Mouse (Mus musculus) midbrain, embryonic 14.5 days (tissue): ENCODE results near the gene Kif11. TPM values are rescaled to one million over a fixed set of nuclear protein-coding genes. Genes with fewer than 3 reads are reported as not detected.

Source experiments
- ATAC-seq: fragments of 200-750 bp; cut with Nextera tagmentation; 2 replicates; pipeline ENCODE4 v1.8.0; 2017; ENCODE audit warnings: moderate number of reproducible peaks, moderate library complexity; ENCODE audit not compliant: low FRiP score, low TSS enrichment
- DNase-seq: peaks from one replicate; pipeline ENCODE4 v3.0.0-alpha.2; 2015
- H3K27ac ChIP-seq: fragments of 300-500 bp; sonication (generic); replicated peaks from 2 replicates; pipeline ENCODE4 v1.5.1; 2014; ENCODE audit warnings: mild to moderate bottlenecking, low read depth, low read length, moderate library complexity
- H3K27me3 ChIP-seq: fragments of 300-500 bp; sonication (generic); 2 replicates; pipeline ENCODE4 v1.6.1; 2014; ENCODE audit warnings: low read length, control low read depth, mixed read lengths; ENCODE audit not compliant: control insufficient read depth, insufficient read depth
- H3K36me3 ChIP-seq: fragments of 300-500 bp; sonication (generic); 2 replicates; pipeline ENCODE4 v1.6.1; 2014; ENCODE audit warnings: low read length, control low read depth; ENCODE audit not compliant: control insufficient read depth, insufficient read depth
- H3K4me1 ChIP-seq: fragments of 300-500 bp; sonication (generic); 2 replicates; pipeline ENCODE4 v1.6.1; 2014; ENCODE audit warnings: mild to moderate bottlenecking, antibody characterized with exemption, low read length, control low read depth; ENCODE audit not compliant: control insufficient read depth, insufficient read depth
- H3K4me2 ChIP-seq: fragments of 300-500 bp; sonication (generic); 2 replicates; pipeline ENCODE4 v1.6.1; 2014; ENCODE audit warnings: mild to moderate bottlenecking, low read length, moderate library complexity
- H3K4me3 ChIP-seq: fragments of 300-500 bp; sonication (generic); replicated peaks from 2 replicates; pipeline ENCODE4 v1.5.1; 2014; ENCODE audit warnings: low read depth, low read length
- H3K9ac ChIP-seq: fragments of 300-500 bp; sonication (generic); replicated peaks from 2 replicates; pipeline ENCODE4 v1.6.1; 2014; ENCODE audit warnings: mild to moderate bottlenecking, low read length, moderate library complexity
- H3K9me3 ChIP-seq: fragments of 300-500 bp; sonication (generic); 2 replicates; pipeline ENCODE4 v1.6.1; 2016; ENCODE audit warnings: low read length, control low read depth, mixed read lengths; ENCODE audit not compliant: control insufficient read depth
- WGBS: fragments of 180-500 bp; shearing (Covaris S2); extraction: QIAGEN DNeasy Blood & Tissue Kit; methylation state at CpG from one replicate; pipeline ENCODE4 v1.1.7; 2014; 5-methylcytosine and 5-hydroxymethylcytosine counted together
- polyA plus RNA-seq: library from polyadenylated mRNA; unstranded; fragments of >200 nt; fragmentation: Nextera tagmentation; extraction: Ambion mirVana; gene quantifications from 2 replicates; pipeline ENCODE4 v1.2.1, GENCODE M21; 2014

Kif11 gene
- polyA plus RNA-seq, 1 experiment from 2014 or later = 16.4 TPM

DNA sequence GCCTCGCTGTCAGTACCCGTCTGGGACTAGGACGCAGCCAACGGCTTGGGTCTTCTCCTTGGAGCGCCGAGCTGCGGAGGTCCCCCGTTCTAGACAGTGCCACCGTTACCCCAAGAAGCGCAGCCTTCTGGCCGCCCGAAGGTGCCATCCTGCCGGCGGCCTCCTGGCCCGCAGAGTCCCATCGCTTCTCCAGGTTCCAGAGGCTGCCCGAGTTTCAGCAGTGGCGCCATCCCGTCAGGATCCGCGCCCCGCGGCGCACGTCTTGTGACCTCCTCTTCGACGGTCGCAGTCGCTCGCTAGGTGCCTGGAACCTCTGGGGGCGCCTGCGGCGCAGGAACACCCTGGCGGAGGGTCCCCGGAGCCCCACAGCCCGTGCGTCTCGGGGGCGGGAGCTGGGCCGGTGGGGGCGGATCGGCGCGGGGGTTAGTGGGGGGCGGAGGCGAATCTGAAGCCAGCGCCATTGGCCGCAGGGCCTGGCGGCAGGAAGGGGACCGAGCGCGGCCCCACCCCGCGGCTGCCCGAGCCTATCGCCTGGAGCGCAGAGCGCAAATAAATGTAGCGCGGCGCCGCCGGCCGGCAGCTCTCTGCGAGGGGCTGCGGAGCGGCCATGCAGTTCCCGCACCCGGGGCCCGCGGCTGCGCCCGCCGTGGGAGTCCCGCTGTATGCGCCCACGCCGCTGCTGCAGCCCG is 58.2 kb downstream of the Kif11 start, which contains the start of gene Hhex:
Gene Hhex, plus strand, starts transcription at position 548 of the 689 bp plus-strand sequence.
- 0 out of 2 replicates have a peak within 1 kb of the TSS, but pooled peaks have one; percentile 34 for H3K9ac ChIP-seq
- H3K36me3 ChIP-seq = no peaks in the 10 kb centered on the region
- H3K4me2 ChIP-seq = peak within 1 kb of the TSS; percentile 54
- no peak within 1 kb of the TSS for H3K27ac ChIP-seq
- 1% methylated on average over 73 of the region's 79 CpGs for WGBS
- H3K4me1 ChIP-seq = 0 out of 2 replicates have a peak, but pooled peaks cover 10% of the 10 kb centered on the region
- ATAC-seq (peak; percentile 40; the same call in 1 of the 2 replicates), DNase-seq (peak; percentile 66)
- peaks cover 78% of the 10 kb centered on the region for H3K27me3 ChIP-seq
- no peaks in the 10 kb centered on the region for H3K9me3 ChIP-seq
- peak within 1 kb of the TSS; percentile 35 for H3K4me3 ChIP-seq

DNA sequence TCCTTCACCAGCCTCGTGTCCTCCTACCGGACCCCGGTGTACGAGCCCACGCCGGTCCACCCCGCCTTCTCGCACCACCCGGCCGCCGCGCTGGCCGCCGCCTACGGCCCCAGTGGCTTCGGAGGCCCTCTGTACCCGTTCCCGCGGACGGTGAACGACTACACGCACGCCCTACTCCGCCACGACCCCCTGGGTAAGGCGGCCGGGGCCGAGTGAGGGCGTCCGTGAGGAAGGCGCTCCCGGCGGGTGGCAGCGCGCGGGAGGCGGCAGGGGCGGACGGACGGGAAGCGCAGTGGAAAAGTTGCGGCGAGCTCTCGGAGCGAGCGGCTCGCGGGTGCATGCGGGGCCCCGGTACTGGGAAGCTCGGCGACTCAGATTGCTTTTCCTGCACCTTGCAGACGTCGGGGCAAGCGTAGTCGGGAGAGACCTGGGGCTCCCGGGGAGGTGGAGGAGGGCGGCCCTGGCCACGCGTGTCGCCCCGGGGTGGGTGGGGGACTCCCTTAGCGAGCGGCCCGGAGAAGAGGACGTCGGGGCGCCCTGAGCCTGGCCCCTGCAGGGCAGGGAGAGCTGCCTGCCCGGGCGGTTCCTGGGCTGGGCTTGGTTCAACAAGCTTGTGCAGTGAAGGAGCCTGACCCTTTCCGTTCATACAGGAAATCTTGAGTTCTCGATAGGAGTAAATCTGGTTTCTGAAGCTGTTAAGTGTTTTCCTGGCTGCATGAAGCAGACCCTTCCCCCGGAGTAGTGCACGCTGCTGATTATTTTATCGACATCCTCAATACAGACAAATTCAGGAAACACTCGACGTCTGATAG is 59.0 kb downstream of the Kif11 start:
- Histone ChIP-seq H3K4me1 (0 out of 2 replicates have a peak, but pooled peaks cover 10% of the 10 kb centered on the region), H3K36me3 (no peaks in the 10 kb centered on the region), H3K27ac (no peak overlapping the region), H3K9ac (0 out of 2 replicates have a peak overlapping the region, but pooled peaks have one; percentile 34), H3K9me3 (no peaks in the 10 kb centered on the region), H3K4me3 (peak overlapping the region; percentile 35), H3K27me3 (peaks cover 77% of the 10 kb centered on the region), H3K4me2 (peak overlapping the region; percentile 54)
- ATAC-seq (no peak), DNase-seq (peak; percentile 44)
- WGBS = under 1% methylated on average over 77 of the region's 77 CpGs

DNA sequence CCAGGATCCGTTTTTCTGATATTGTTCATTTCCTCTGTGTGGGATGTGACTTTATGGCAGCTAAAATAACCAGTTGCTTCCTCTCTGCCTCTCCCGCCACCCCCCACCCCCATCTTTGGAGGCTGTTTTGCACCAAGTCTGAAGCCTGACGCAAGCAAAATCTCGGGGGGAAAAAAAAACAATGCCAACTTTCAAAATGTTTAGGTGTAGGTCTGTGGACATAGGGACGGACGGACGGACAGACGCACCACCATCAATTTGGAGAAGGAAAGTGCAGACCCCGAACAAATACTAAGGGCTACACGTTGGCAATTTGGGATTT is 59.6 kb downstream of the Kif11 start:
- no peak overlapping the region for H3K4me3 ChIP-seq
- H3K27me3 ChIP-seq = peaks cover 76% of the 10 kb centered on the region
- H3K4me2 ChIP-seq = peak overlapping the region; percentile 3; the same call in 1 of the 2 replicates
- no peak overlapping the region for H3K27ac ChIP-seq
- DNase-seq (no peak), ATAC-seq (no peak)
- H3K9me3 ChIP-seq = no peaks in the 10 kb centered on the region
- 0 out of 2 replicates have a peak, but pooled peaks cover 10% of the 10 kb centered on the region for H3K4me1 ChIP-seq
- WGBS = 6% methylated on average over 10 of the region's 10 CpGs
- H3K36me3 ChIP-seq = no peaks in the 10 kb centered on the region
- no peak overlapping the region for H3K9ac ChIP-seq

DNA sequence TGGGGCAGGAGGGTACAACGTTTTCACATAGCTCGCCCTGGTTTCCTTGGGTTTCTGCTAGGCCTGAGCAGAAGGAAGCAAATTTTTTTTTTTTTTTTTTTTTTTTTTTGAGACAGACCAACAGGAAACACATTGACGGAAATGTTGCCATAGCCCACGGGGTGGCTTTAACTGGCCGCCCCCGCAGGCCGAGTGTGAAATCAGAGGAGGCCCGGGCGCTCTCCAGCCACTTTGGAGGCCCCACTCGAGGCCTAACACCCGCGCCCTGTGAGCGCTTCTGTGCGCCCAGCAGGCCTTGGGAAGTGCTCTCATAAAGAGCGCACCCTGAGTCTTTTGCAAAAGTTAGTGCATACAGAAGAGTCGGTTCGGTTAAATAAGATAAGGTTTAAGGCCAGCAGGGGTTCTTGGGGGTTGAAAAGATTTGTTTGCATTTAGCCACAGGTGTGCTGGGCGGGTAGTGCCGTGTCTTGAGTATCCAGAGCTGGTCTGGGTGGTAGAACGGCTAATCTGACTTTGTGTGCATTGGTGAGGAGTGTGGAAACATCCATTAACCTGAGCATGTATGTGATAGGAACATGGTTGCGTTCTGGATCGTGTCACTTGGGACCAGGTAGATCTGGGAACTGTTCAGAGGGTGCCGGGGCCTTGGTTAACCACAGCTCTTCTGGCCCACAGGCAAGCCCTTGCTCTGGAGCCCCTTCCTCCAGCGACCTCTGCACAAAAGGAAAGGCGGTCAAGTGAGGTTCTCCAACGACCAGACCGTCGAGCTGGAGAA is 60.5 kb downstream of the Kif11 start:
- Histone ChIP-seq H3K27ac (no peak overlapping the region), H3K4me3 (no peak overlapping the region), H3K4me2 (no peak overlapping the region), H3K36me3 (no peaks in the 10 kb centered on the region), H3K9me3 (no peaks in the 10 kb centered on the region), H3K27me3 (peaks cover 71% of the 10 kb centered on the region), H3K4me1 (0 out of 2 replicates have a peak, but pooled peaks cover 10% of the 10 kb centered on the region), H3K9ac (no peak overlapping the region)
- WGBS = 4% methylated on average over 28 of the region's 28 CpGs
- DNase-seq (peak; percentile 15), ATAC-seq (no peak)

DNA sequence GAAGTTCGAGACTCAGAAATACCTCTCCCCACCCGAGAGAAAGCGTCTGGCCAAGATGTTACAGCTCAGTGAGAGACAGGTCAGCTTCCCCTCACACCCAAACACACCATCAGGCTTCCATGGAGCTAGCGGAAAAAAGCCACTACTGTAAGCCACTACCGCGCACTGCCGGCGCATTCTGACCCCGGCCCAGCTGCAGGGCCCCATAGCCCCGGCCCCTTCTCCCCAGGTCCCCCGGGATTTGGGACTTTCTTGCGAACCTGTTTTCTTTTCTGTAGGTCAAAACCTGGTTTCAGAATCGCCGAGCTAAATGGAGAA is 61.0 kb downstream of the Kif11 start:
- no peak for DNase-seq
- Histone ChIP-seq H3K4me3 (no peak overlapping the region), H3K9ac (no peak overlapping the region), H3K4me1 (0 out of 2 replicates have a peak, but pooled peaks cover 10% of the 10 kb centered on the region), H3K9me3 (no peaks in the 10 kb centered on the region), H3K36me3 (no peaks in the 10 kb centered on the region), H3K27ac (no peak overlapping the region), H3K27me3 (peaks cover 65% of the 10 kb centered on the region), H3K4me2 (no peak overlapping the region)
- no peak for ATAC-seq
- WGBS = 5% methylated on average over 14 of the region's 14 CpGs

DNA sequence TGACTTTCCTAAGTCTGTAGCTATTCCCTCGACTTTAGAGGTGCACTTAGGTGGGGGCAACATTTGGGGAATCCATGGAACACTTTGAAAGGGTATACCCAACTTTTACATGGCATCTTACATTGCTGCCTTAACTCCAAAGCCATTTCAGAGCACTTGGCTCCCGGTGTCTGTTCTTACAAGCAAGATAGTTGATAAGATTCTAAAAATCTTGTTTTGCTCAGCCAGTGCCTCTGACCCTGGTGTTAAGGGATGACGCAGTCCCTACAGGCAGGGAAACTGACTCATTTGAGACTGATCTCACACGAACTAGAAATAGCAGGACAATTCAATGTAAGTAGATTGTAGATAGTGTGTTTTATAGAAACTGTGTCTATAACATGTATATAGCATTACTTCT is 64.0 kb downstream of the Kif11 start:
- no peak overlapping the region for H3K27ac ChIP-seq
- peaks cover 36% of the 10 kb centered on the region for H3K27me3 ChIP-seq
- ATAC-seq (no peak), DNase-seq (no peak)
- H3K36me3 ChIP-seq = no peaks in the 10 kb centered on the region
- no peak overlapping the region for H3K4me2 ChIP-seq
- H3K9ac ChIP-seq = no peak overlapping the region
- H3K4me3 ChIP-seq = no peak overlapping the region
- 0 out of 2 replicates have a peak, but pooled peaks cover under 1% of the 10 kb centered on the region for H3K4me1 ChIP-seq
- 77% methylated on average over 4 of the region's 4 CpGs for WGBS
- H3K9me3 ChIP-seq = no peaks in the 10 kb centered on the region

DNA sequence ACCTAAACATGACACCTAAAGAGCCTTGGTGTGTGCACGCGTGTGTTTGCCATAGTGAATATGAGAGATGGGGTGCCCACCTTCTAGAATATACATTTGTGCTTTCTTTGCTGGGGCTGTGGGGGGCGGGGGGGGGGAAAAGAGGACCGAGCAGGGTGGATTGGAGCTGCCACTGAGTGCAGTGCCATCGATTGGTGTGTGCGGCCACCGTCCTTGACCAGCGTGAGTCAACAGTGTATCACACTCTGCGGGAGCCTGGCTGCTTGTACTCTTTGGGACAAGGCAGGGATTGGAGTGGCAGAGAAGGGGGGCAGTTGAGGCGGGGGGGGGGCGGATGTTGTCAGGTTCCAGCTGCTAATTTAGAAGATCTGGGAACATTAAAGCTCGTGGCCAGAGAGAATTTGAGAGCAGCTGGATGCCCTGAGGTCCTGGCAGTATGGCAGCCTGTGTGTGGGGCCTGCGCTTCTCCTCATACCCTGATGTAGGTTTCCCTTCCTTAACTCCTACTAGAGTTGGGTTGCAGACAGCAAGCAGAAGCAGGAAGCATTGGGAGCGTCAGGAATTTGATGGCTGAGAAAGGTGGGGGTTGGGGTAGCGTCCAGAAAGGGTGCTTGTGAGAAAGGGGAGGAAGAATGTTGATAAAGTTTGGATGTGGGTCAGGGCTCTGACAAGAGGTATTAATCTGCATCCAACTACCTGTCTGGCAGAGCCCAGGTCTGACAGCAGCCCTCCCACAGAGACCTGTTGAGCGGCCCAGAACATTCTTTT is 64.7 kb downstream of the Kif11 start:
- no peak overlapping the region for H3K9ac ChIP-seq
- peaks cover 29% of the 10 kb centered on the region for H3K27me3 ChIP-seq
- DNase-seq (no peak), ATAC-seq (no peak)
- H3K9me3 ChIP-seq = no peaks in the 10 kb centered on the region
- 72% methylated on average over 16 of the region's 16 CpGs for WGBS
- H3K4me1 ChIP-seq = no peaks in the 10 kb centered on the region
- no peak overlapping the region for H3K27ac ChIP-seq
- no peaks in the 10 kb centered on the region for H3K36me3 ChIP-seq
- H3K4me3 ChIP-seq = no peak overlapping the region
- no peak overlapping the region for H3K4me2 ChIP-seq
